Mouse (Mus musculus) heart, embryonic 10.5 days (tissue): Measurements from ENCODE around the gene Cpz. TPM values are rescaled to one million over a fixed set of nuclear protein-coding genes. Genes with fewer than 3 reads are reported as not detected.

Source experiments
- DNase-seq: peaks from one replicate; pipeline ENCODE4 v3.0.0-alpha.2; 2017; ENCODE audit warnings: low spot score
- H3K27ac ChIP-seq: fragments of 300-500 bp; sonication (generic); 2 replicates; pipeline ENCODE4 v1.5.1; 2016; ENCODE audit warnings: mild to moderate bottlenecking
- H3K27me3 ChIP-seq: fragments of 300-500 bp; sonication (generic); 2 replicates; pipeline ENCODE4 v1.6.1; 2016; ENCODE audit warnings: mild to moderate bottlenecking; ENCODE audit not compliant: poor library complexity, insufficient read depth, severe bottlenecking
- H3K36me3 ChIP-seq: fragments of 300-500 bp; sonication (generic); 2 replicates; pipeline ENCODE4 v1.6.1; 2016; ENCODE audit warnings: mild to moderate bottlenecking, moderate library complexity
- H3K4me1 ChIP-seq: fragments of 300-500 bp; sonication (generic); 2 replicates; pipeline ENCODE4 v1.6.1; 2016; ENCODE audit warnings: mild to moderate bottlenecking
- H3K4me3 ChIP-seq: fragments of 300-500 bp; sonication (generic); 2 replicates; pipeline ENCODE4 v1.5.1; 2016; ENCODE audit warnings: mild to moderate bottlenecking, moderate library complexity
- H3K9me3 ChIP-seq: fragments of 300-500 bp; sonication (generic); 2 replicates; pipeline ENCODE4 v1.6.1; 2016; ENCODE audit warnings: mild to moderate bottlenecking, moderate library complexity
- WGBS: fragments of 180-500 bp; shearing (Covaris S2); methylation state at CpG from one replicate; pipeline ENCODE4 v1.1.7; 2016; 5-methylcytosine and 5-hydroxymethylcytosine counted together
- polyA plus RNA-seq: library from polyadenylated mRNA; unstranded; fragments of >200 nt; fragmentation: Nextera tagmentation; extraction: Ambion mirVana; gene quantifications from 2 replicates; pipeline ENCODE4 v1.2.1, GENCODE M21; 2016

The Cpz gene
- polyA plus RNA-seq, 1 experiment from 2014 or later = 8.3 TPM

GRCm38 (mm10) chr5:35510589-35510988, 14.9 kb downstream of the Cpz start:
- Histone ChIP-seq H3K36me3 (no peaks in the 10 kb centered on the region), H3K9me3 (no peaks in the 10 kb centered on the region), H3K27ac (no peak overlapping the region), H3K4me1 (peaks cover under 1% of the 10 kb centered on the region; the same call in 1 of the 2 replicates), H3K27me3 (peaks cover 66% of the 10 kb centered on the region), H3K4me3 (no peak overlapping the region)
- DNase-seq = peak; percentile 83
- WGBS = 21% methylated on average over 5 of the region's 5 CpGs

DNA sequence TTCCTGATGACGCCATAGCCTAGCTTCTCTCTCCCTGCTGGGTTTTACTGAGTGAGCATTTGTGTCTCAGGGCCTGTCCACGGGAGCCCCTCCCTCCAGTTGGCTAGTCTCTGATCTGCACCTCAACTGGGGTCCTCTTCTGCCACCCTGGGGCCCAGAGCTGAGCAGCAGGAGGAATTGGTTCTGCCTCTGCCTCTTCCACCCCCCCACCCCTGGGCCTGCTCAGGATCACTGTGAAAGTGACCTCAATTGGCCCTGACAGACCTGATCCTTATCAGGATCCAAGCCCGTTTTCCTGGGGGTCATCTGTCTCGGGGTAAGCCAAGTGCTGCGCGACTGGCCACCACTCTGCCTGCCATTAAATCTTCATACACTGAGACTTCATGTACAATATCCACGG, 20.5 kb downstream of the Cpz start:
- WGBS = 44% methylated on average over 7 of the region's 7 CpGs
- H3K36me3 ChIP-seq = no peaks in the 10 kb centered on the region
- H3K27me3 ChIP-seq = peaks cover 82% of the 10 kb centered on the region
- H3K4me1 ChIP-seq = peaks cover 11% of the 10 kb centered on the region
- no peak overlapping the region for H3K27ac ChIP-seq
- H3K4me3 ChIP-seq = no peak overlapping the region
- no peaks in the 10 kb centered on the region for H3K9me3 ChIP-seq
- no peak for DNase-seq

DNA sequence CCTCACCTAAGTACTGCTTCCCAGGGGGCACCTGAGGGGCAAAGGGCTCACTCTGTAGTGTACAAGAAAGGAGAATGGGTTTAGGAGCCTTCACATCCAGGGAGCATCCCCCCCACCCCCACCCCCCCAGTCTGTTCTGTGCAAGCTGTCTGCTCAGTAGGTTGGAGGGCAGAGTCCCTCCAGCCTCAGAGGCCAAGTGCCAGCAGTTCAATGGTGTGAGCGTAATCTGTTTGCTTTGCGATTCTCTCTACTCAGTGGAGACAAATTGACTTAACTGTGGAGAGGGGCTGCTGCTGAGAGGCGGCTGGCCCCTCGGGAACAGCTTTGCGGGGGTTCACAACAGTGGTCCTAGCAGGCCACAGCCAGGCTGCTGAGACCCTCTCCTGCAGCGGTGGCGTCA, 28.2 kb downstream of the Cpz start:
- H3K27me3 ChIP-seq = peaks cover 70% of the 10 kb centered on the region
- H3K27ac ChIP-seq = no peak overlapping the region
- WGBS = 34% methylated on average over 7 of the region's 7 CpGs
- peaks cover 30% of the 10 kb centered on the region for H3K4me1 ChIP-seq
- no peaks in the 10 kb centered on the region for H3K36me3 ChIP-seq
- no peak overlapping the region for H3K4me3 ChIP-seq
- DNase-seq = no peak
- H3K9me3 ChIP-seq = no peaks in the 10 kb centered on the region

DNA sequence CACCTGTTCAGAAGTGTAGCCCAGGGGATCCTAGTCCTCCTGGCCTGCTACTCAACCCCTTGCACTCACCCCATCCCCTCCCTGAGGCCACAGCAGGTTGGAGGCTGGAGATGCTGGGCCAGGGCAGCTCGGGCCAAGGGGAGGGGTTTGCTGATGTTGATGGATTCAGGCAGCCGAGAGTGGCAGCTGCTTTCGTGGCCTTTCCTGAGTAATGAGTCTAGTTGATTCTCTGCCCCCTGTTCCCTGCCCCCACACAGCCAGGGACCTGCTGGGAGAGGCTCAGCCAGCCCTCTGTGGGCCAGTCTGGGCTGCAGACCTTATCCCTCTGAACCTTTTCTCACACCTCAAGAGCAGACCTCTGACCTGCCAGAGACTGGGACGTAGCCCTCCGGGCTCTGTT, 29.5 kb downstream of the Cpz start:
- Histone ChIP-seq H3K27ac (no peak overlapping the region), H3K27me3 (peaks cover 67% of the 10 kb centered on the region), H3K4me3 (no peak overlapping the region), H3K9me3 (no peaks in the 10 kb centered on the region), H3K36me3 (no peaks in the 10 kb centered on the region), H3K4me1 (peaks cover 30% of the 10 kb centered on the region)
- 21% methylated on average over 5 of the region's 5 CpGs for WGBS
- no peak for DNase-seq

DNA sequence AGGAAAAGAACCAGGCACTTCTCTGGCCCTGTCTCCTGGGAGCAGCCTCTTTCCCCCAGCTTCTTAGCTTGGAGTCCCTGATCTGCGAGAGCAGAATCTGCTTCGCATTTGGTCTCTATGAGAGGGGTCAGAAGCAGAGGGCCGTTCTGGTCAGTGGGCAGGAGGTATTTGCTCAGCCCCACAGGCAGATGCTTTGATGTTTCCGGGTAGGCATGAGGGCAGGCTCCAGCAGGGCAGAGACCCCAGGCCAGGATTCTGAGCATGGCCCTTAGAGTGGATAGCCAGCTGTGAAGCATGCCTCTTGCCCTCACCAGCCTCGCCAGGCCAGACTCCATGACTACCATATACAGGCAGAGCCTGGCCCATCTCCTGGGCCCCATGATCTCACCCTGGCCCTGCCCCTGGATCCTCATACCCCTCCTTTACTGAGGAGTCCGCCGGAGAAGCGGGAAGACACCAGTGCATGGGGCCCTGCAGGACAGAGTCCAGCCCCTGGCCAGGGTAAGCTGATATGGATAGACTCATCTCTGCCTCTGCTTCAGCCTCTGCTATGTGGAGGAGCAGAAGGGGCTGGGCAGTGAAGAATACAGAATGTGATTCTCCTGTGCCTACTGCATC, 30.6 kb downstream of the Cpz start:
- H3K27me3 ChIP-seq = peaks cover 77% of the 10 kb centered on the region
- H3K4me1 ChIP-seq = peaks cover 30% of the 10 kb centered on the region
- no peak overlapping the region for H3K4me3 ChIP-seq
- 54% methylated on average over 8 of the region's 8 CpGs for WGBS
- H3K9me3 ChIP-seq = no peaks in the 10 kb centered on the region
- no peak for DNase-seq
- H3K36me3 ChIP-seq = no peaks in the 10 kb centered on the region
- no peak overlapping the region for H3K27ac ChIP-seq

DNA sequence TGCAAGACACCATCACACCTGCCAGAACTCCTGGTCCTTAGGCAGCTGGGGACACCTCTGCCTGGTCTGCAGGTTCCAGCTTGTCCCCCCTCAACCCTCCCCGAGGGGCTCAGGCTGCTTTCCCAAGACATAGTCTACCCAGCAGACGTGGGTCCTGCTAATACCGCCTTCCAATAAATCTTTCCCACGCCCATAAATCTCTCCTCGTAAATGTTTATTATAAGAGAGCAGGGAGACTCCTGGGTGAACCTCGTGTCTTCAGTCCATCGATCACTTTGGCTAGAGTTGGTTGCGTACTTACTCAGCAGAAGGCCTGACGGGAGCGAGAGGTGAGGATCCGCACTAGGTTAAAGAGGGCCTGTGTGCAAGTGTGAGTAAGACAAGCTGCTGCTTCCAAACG, 31.7 kb downstream of the Cpz start:
- peaks cover 30% of the 10 kb centered on the region for H3K4me1 ChIP-seq

GRCm38 (mm10) chr5:35479521-35479920, 46.0 kb downstream of the Cpz start:
- Histone ChIP-seq H3K27ac (no peak overlapping the region), H3K36me3 (no peaks in the 10 kb centered on the region), H3K4me1 (peaks cover 15% of the 10 kb centered on the region), H3K27me3 (peaks cover 63% of the 10 kb centered on the region), H3K4me3 (no peak overlapping the region), H3K9me3 (no peaks in the 10 kb centered on the region)
- no peak for DNase-seq
- 39% methylated on average over 4 of the region's 4 CpGs for WGBS

More for the DNA sequence above, 31.7 kb downstream of the Cpz start:
- DNase-seq = no peak
- Histone ChIP-seq H3K4me3 (no peak overlapping the region), H3K27ac (no peak overlapping the region), H3K9me3 (no peaks in the 10 kb centered on the region), H3K27me3 (peaks cover 77% of the 10 kb centered on the region), H3K36me3 (no peaks in the 10 kb centered on the region)
- 82% methylated on average over 12 of the region's 12 CpGs for WGBS

GRCm38 (mm10) chr5:35475236-35475635, 50.3 kb downstream of the Cpz start:
- Histone ChIP-seq H3K27ac (no peak overlapping the region), H3K4me3 (no peak overlapping the region), H3K36me3 (no peaks in the 10 kb centered on the region), H3K9me3 (no peaks in the 10 kb centered on the region), H3K27me3 (peaks cover 77% of the 10 kb centered on the region), H3K4me1 (peaks cover 21% of the 10 kb centered on the region)
- no peak for DNase-seq
- WGBS = 47% methylated on average over 6 of the region's 6 CpGs

DNA sequence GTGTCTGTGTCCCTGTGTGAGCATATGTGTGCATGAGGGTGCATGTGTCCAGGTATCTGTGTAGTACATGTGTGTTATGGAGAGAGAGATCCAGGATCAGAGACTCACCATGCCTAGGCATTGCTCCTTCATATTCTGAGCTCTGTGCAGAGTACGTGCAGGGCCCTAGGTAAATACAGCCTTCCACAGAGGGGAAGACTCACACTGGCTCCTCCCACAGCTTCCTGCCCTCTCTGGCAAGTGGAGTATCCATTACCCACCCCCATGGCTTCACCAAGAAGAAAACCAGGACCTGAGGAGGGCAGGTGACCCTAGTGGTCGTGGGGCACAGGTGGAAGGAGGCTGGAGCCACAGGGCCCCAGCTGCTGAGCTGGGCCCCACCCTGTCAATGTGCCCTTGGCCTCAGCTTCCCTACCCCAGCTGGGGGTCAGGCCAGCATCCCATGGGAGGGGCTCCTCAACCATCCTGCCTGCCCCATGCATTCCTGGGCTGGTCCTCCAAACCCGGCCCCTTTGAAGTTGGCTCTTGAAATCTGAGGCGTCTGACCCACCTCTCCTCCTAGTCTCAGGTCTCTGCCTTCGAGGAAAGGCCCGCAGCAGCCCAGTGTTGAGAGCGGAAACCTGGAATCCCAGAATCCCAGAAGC, 54.5 kb downstream of the Cpz start:
- no peak overlapping the region for H3K27ac ChIP-seq
- WGBS = 30% methylated on average over 7 of the region's 7 CpGs
- no peaks in the 10 kb centered on the region for H3K9me3 ChIP-seq
- peaks cover 84% of the 10 kb centered on the region for H3K27me3 ChIP-seq
- DNase-seq = no peak
- no peaks in the 10 kb centered on the region for H3K36me3 ChIP-seq
- 0 out of 2 replicates have a peak, but pooled peaks cover 8% of the 10 kb centered on the region for H3K4me1 ChIP-seq
- H3K4me3 ChIP-seq = no peak overlapping the region

DNA sequence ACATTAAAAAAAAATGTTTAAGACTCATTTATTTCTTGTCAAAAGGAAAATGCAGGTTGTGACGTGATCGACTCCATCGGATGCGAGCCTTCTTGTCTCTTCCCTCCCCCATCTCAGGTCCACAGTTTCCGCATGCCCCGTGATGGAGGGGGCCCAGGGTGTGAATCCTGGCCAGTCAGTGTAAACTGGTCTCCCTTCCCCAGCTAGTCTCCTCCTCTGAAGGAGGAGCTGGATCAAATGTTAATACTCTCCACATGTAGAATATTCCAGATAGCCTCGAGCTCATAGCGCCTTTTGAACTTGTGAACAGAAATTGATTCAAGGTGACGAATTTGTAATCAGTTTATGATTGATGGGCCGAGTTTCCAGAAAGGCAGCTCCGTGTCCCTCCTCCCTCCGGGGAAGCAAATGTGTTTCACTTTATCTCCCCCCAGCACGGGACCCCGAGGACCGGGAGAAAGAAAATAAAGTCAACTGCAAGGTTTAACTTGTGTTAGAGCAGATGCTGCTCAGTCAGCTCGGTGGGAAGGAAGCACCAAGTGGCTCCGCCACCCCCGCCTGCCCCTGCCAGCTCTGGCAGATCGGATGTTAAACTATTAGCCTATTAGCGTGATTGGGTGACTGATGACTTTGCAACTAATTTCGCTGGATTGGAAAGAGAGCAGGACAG, 59.4 kb downstream of the Cpz start:
- Histone ChIP-seq H3K27ac (no peak overlapping the region), H3K4me3 (no peak overlapping the region), H3K4me1 (0 out of 2 replicates have a peak, but pooled peaks cover 12% of the 10 kb centered on the region), H3K27me3 (peaks cover 95% of the 10 kb centered on the region), H3K36me3 (no peaks in the 10 kb centered on the region), H3K9me3 (no peaks in the 10 kb centered on the region)
- WGBS = 34% methylated on average over 21 of the region's 21 CpGs
- no peak for DNase-seq

DNA sequence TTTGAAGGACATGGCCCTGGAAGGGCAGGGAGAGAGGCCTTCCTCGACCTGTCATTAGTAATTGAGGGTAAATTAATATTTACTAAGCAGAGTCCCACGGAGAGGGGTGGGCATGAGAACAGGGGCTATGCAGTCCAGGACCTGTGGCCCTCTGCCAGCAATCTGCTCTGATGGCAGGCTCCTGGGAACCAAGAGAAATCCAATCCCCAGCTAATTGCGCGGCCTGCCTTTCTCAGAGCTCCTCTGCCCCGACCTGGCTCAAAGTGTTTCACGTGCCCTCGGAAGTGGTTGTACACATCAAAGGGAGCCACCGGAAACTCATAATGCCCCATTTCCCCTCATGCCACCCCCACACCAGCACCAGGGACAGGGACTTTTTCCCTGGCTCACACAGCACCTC, 63.4 kb downstream of the Cpz start:
- H3K9me3 ChIP-seq = no peaks in the 10 kb centered on the region
- no peak overlapping the region for H3K4me3 ChIP-seq
- H3K27me3 ChIP-seq = peaks cover 76% of the 10 kb centered on the region
- H3K27ac ChIP-seq = no peak overlapping the region
- 0 out of 2 replicates have a peak, but pooled peaks cover 9% of the 10 kb centered on the region for H3K4me1 ChIP-seq
- no peak for DNase-seq
- WGBS = 57% methylated on average over 8 of the region's 8 CpGs
- H3K36me3 ChIP-seq = no peaks in the 10 kb centered on the region

GRCm38 (mm10) chr5:35459760-35460159, 65.7 kb downstream of the Cpz start:
- WGBS = 76% methylated on average over 4 of the region's 4 CpGs
- no peak for DNase-seq
- Histone ChIP-seq H3K9me3 (no peaks in the 10 kb centered on the region), H3K4me1 (0 out of 2 replicates have a peak, but pooled peaks cover 14% of the 10 kb centered on the region), H3K4me3 (no peak overlapping the region), H3K27ac (no peak overlapping the region), H3K36me3 (no peaks in the 10 kb centered on the region), H3K27me3 (peaks cover 66% of the 10 kb centered on the region)

DNA sequence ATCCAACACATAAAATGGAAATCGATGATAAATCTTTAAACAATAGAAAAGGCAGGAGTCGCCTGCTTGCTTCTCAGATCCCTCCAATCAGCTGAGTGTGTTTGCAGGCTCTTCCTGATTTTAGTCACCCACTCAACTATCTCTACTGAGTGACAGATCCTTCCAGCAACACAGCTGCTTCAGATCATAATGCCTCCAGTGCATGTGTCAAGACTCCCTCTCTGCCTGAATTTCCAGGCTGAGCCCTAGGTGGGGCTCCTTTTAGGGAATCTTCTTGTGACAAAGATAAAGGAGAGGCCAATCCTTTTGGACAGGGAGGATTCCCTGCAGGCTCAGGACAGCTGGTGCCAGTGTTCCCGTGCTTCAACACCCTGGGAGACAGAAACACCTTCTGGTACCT, 67.2 kb downstream of the Cpz start:
- DNase-seq = no peak
- H3K4me3 ChIP-seq = no peak overlapping the region
- H3K4me1 ChIP-seq = 0 out of 2 replicates have a peak, but pooled peaks cover 11% of the 10 kb centered on the region
- no peak overlapping the region for H3K27ac ChIP-seq
- no peaks in the 10 kb centered on the region for H3K36me3 ChIP-seq
- H3K9me3 ChIP-seq = no peaks in the 10 kb centered on the region
- H3K27me3 ChIP-seq = peaks cover 63% of the 10 kb centered on the region
- WGBS = 60% methylated on average over 3 of the region's 3 CpGs
